Mouse (Mus musculus) midbrain, embryonic 13.5 days (tissue): ENCODE measurements at regions not wholly inside any gene's neighbourhood (a gene's known extent, or its start where the extent isn't known, plus 50 kb on each side); places are given as distances from the start of the nearest gene placed in this dataset.

Experiments
- ATAC-seq: fragments of 200-750 bp; cut with Nextera tagmentation; 2 replicates; pipeline ENCODE4 v1.8.0; 2017; ENCODE audit warnings: mild to moderate bottlenecking, moderate TSS enrichment, moderate library complexity
- H3K27ac ChIP-seq: fragments of 300-500 bp; sonication (generic); 2 replicates; pipeline ENCODE4 v1.5.1; 2015; ENCODE audit warnings: inconsistent platforms, mild to moderate bottlenecking, moderate library complexity
- H3K27me3 ChIP-seq: fragments of 300-500 bp; sonication (generic); 2 replicates; pipeline ENCODE4 v1.6.1; 2015; ENCODE audit warnings: mild to moderate bottlenecking, inconsistent platforms
- H3K36me3 ChIP-seq: fragments of 300-500 bp; sonication (generic); 2 replicates; pipeline ENCODE4 v1.6.1; 2015; ENCODE audit warnings: mild to moderate bottlenecking, inconsistent platforms
- H3K4me1 ChIP-seq: fragments of 300-500 bp; sonication (generic); replicated peaks from 2 replicates; pipeline ENCODE4 v1.6.1; 2015; ENCODE audit warnings: inconsistent platforms
- H3K4me2 ChIP-seq: fragments of 300-500 bp; sonication (generic); replicated peaks from 2 replicates; pipeline ENCODE4 v1.6.1; 2015; ENCODE audit warnings: moderate library complexity, mild to moderate bottlenecking, inconsistent platforms
- H3K4me3 ChIP-seq: fragments of 300-500 bp; sonication (generic); replicated peaks from 2 replicates; pipeline ENCODE4 v1.5.1; 2015; ENCODE audit warnings: mild to moderate bottlenecking, inconsistent platforms
- H3K9ac ChIP-seq: fragments of 300-500 bp; sonication (generic); replicated peaks from 2 replicates; pipeline ENCODE4 v1.6.1; 2015; ENCODE audit warnings: mild to moderate bottlenecking, inconsistent platforms
- H3K9me3 ChIP-seq: fragments of 300-500 bp; sonication (generic); 2 replicates; pipeline ENCODE4 v1.6.1; 2016; ENCODE audit warnings: mild to moderate bottlenecking, inconsistent platforms
- WGBS: fragments of 180-500 bp; shearing (Covaris S2); methylation state at CpG from one replicate; pipeline ENCODE4 v1.1.7; 2015; 5-methylcytosine and 5-hydroxymethylcytosine counted together

- H3K4me2 ChIP-seq = no peak overlapping the region
- no peak overlapping the region for H3K27ac ChIP-seq
- no peaks in the 10 kb centered on the region for H3K9me3 ChIP-seq
- no peaks in the 10 kb centered on the region for H3K36me3 ChIP-seq
- no peak overlapping the region for H3K9ac ChIP-seq
- no peak for ATAC-seq
- no peaks in the 10 kb centered on the region for H3K27me3 ChIP-seq
- H3K4me3 ChIP-seq = no peak overlapping the region
- WGBS = 96% methylated on average over 8 of the region's 8 CpGs
- H3K4me1 ChIP-seq = no peaks in the 10 kb centered on the region
Measured at GRCm38 (mm10) chr13:112062024-112062423, 226.2 kb upstream of the Ankrd55 start.

- no peaks in the 10 kb centered on the region for H3K9me3 ChIP-seq
- H3K9ac ChIP-seq = no peak overlapping the region
- H3K27me3 ChIP-seq = no peaks in the 10 kb centered on the region
- H3K4me3 ChIP-seq = no peak overlapping the region
- no peaks in the 10 kb centered on the region for H3K4me1 ChIP-seq
- 81% methylated on average over 11 of the region's 11 CpGs for WGBS
- no peak for ATAC-seq
- no peak overlapping the region for H3K4me2 ChIP-seq
- no peak overlapping the region for H3K27ac ChIP-seq
- no peaks in the 10 kb centered on the region for H3K36me3 ChIP-seq
Measured at GRCm38 (mm10) chr13:112063409-112064111, 224.7 kb upstream of the Ankrd55 start.

DNA sequence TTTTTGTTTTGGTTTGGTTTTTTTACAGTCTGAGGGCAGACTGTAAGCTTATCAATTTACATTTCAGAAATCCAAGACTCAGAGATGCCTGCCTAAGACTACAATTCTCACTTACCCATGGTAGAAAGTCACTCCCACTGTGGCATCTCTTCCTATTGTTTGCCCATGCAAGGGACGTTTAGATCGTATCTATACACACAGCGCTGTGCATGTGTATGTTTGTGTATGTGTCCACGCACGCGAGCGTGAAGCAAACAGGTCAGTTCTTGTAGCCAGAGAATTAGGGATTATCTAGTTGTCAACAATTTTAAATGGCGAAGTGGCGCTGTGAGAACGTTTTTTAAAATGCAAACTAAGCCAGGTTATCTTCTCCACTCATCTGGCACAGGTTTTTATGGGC lies 223.6 kb upstream of the Ankrd55 start:
- 86% methylated on average over 10 of the region's 10 CpGs for WGBS

DNA sequence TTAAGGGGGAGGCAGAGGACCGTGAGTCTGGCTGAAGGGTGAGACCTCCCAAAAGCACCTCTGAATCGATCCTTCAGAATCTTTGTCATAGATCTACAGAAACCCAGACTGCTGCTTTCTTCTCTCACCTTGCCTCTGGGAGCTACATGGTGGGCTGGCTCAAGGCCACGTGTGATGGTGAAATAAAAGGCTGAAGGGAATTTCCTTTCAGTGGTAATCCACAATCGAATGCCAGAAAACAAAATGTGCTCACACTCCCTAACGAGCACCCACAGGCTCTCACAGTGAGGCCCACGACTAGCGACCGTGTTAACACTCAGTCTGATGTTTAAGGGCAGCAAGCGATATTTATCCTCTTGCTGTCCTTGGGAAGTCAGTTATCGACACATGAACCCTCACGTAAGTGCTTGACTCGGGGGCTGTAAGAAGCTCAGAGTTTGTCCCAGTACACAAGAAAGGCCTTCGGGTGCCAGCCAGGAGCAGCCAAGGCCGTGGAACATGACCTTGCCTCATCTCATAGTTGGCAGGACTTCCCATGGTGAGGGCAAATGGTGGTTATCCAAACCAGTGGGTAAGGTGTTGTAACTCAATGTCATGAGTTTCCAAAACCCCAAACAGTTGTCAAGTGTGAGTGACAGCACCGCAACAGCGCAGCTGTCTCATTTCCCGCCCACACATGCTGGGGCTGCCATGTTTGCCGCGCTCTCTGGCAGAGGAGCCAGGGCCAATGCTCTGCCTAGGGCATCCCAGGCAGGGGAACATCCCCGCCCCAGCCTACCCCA lies 221.0 kb upstream of the Ankrd55 start:
- no peaks in the 10 kb centered on the region for H3K27me3 ChIP-seq
- no peaks in the 10 kb centered on the region for H3K36me3 ChIP-seq
- no peak for ATAC-seq
- no peaks in the 10 kb centered on the region for H3K4me1 ChIP-seq
- no peak overlapping the region for H3K9ac ChIP-seq
- H3K27ac ChIP-seq = no peak overlapping the region
- H3K4me3 ChIP-seq = no peak overlapping the region
- no peak overlapping the region for H3K4me2 ChIP-seq
- WGBS = 80% methylated on average over 20 of the region's 20 CpGs
- no peaks in the 10 kb centered on the region for H3K9me3 ChIP-seq

More for the DNA sequence above, 223.6 kb upstream of the Ankrd55 start:
- H3K36me3 ChIP-seq = no peaks in the 10 kb centered on the region
- no peak overlapping the region for H3K27ac ChIP-seq
- H3K27me3 ChIP-seq = no peaks in the 10 kb centered on the region
- H3K4me2 ChIP-seq = no peak overlapping the region
- no peak overlapping the region for H3K4me3 ChIP-seq
- no peak for ATAC-seq
- no peak overlapping the region for H3K9ac ChIP-seq
- no peaks in the 10 kb centered on the region for H3K9me3 ChIP-seq
- no peaks in the 10 kb centered on the region for H3K4me1 ChIP-seq

GRCm38 (mm10) chr13:112070757-112071156 lies 217.5 kb upstream of the Ankrd55 start:
- 91% methylated on average over 4 of the region's 4 CpGs for WGBS
- no peak overlapping the region for H3K4me3 ChIP-seq
- no peak for ATAC-seq

GRCm38 (mm10) chr13:112071209-112071955 lies 216.9 kb upstream of the Ankrd55 start:
- Histone ChIP-seq H3K27ac (no peak overlapping the region), H3K4me3 (no peak overlapping the region), H3K4me1 (no peaks in the 10 kb centered on the region), H3K36me3 (no peaks in the 10 kb centered on the region), H3K9me3 (no peaks in the 10 kb centered on the region), H3K4me2 (no peak overlapping the region), H3K27me3 (no peaks in the 10 kb centered on the region), H3K9ac (no peak overlapping the region)
- no peak for ATAC-seq
- WGBS = 87% methylated on average over 10 of the region's 10 CpGs

More at GRCm38 (mm10) chr13:112070757-112071156, 217.5 kb upstream of the Ankrd55 start:
- no peaks in the 10 kb centered on the region for H3K4me1 ChIP-seq
- H3K36me3 ChIP-seq = no peaks in the 10 kb centered on the region
- H3K27me3 ChIP-seq = no peaks in the 10 kb centered on the region
- H3K9me3 ChIP-seq = no peaks in the 10 kb centered on the region
- no peak overlapping the region for H3K27ac ChIP-seq
- no peak overlapping the region for H3K9ac ChIP-seq
- no peak overlapping the region for H3K4me2 ChIP-seq

- no peak overlapping the region for H3K4me3 ChIP-seq
- no peak overlapping the region for H3K9ac ChIP-seq
- no peaks in the 10 kb centered on the region for H3K4me1 ChIP-seq
- no peak overlapping the region for H3K27ac ChIP-seq
- H3K4me2 ChIP-seq = no peak overlapping the region
- H3K36me3 ChIP-seq = no peaks in the 10 kb centered on the region
- no peaks in the 10 kb centered on the region for H3K27me3 ChIP-seq
- ATAC-seq = no peak
- H3K9me3 ChIP-seq = no peaks in the 10 kb centered on the region
- 78% methylated on average over 3 of the region's 3 CpGs for WGBS
Measured at GRCm38 (mm10) chr13:112071956-112072314, 216.3 kb upstream of the Ankrd55 start.

- H3K27me3 ChIP-seq = no peaks in the 10 kb centered on the region
- no peaks in the 10 kb centered on the region for H3K36me3 ChIP-seq
- no peaks in the 10 kb centered on the region for H3K4me1 ChIP-seq
- no peak overlapping the region for H3K4me2 ChIP-seq
- no peak overlapping the region for H3K27ac ChIP-seq
- H3K4me3 ChIP-seq = no peak overlapping the region
- WGBS = 90% methylated on average over 6 of the region's 6 CpGs
- ATAC-seq = no peak
- H3K9me3 ChIP-seq = no peaks in the 10 kb centered on the region
- no peak overlapping the region for H3K9ac ChIP-seq
Measured at GRCm38 (mm10) chr13:112073519-112074406, 214.5 kb upstream of the Ankrd55 start.

DNA sequence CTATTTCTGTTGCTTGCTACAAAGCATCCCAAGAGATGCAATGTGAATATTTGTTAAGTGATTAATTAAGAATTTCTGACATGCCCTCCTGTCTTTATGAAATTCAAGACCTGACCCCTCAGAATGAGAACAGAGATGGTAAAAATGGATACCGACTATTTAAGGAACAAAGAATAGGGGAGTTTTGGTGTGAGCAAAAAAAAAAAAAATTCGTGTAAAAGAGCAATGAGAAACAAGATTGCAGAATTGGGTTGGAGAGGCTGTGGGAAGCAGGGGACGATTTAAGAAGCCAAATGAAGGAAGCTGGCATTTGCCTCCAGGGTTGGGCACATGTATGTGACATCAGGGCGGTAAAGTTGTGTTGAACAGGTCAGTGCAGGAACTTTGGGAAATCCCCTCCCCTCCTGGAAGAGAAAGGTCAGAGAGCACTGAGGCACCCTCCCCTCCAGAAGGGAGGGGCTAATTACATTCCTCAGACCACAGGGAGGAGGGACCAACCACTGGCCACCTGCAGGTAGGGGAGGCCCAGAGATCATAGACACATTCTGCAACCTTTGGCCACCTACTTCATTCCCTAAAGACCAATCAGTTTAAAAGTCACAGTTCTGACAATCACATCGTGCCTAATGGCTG lies 212.3 kb upstream of the Ankrd55 start:
- Histone ChIP-seq H3K4me3 (no peak overlapping the region), H3K27me3 (no peaks in the 10 kb centered on the region), H3K27ac (no peak overlapping the region), H3K4me2 (no peak overlapping the region), H3K9me3 (no peaks in the 10 kb centered on the region), H3K4me1 (no peaks in the 10 kb centered on the region), H3K9ac (no peak overlapping the region), H3K36me3 (no peaks in the 10 kb centered on the region)
- WGBS = 64% methylated on average over 5 of the region's 5 CpGs
- no peak for ATAC-seq

DNA sequence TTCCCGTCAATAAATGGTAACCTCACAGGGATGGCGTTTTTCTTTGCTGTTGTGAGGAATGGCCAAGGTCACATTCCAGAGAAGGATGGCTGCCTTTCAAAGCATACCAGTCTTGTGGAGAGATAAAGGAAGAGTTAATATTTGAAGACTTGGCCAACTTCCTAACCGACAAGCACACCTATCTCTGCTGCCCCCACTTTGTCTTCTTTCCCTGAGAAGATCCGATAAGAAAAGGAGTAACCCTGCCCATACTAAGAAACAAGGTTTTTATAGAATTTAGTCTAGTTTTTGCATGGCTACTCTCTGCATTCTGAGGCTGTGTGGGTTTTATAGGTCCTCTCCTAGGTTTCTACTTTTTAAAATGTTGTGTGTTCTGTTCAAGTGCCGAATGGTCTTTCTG lies 210.2 kb upstream of the Ankrd55 start:
- H3K27me3 ChIP-seq = no peaks in the 10 kb centered on the region
- H3K27ac ChIP-seq = no peak overlapping the region
- H3K4me1 ChIP-seq = no peaks in the 10 kb centered on the region
- no peaks in the 10 kb centered on the region for H3K9me3 ChIP-seq
- no peak overlapping the region for H3K4me3 ChIP-seq
- H3K4me2 ChIP-seq = no peak overlapping the region
- no peaks in the 10 kb centered on the region for H3K36me3 ChIP-seq
- ATAC-seq = no peak
- WGBS = 88% methylated on average over 5 of the region's 5 CpGs
- H3K9ac ChIP-seq = no peak overlapping the region

DNA sequence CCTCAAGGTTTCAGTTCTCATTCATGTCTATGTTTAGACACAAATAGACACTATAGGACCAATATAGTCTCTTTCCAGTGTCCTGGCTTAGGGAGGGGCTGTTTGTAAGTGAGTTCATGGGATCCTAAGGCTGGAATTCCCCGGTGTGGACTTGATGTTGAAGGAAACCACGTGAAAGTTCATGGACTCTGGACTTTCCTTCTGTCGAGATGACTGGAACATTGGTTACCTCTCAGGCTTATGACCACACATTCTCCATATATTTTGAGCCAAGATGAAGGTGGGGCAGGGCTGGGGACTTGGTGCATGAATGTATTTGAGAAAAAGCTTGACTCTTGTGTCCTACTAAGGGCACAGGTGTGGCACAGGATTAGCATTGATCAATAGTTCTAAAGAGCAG lies 206.3 kb upstream of the Ankrd55 start:
- Histone ChIP-seq H3K36me3 (no peaks in the 10 kb centered on the region), H3K4me3 (no peak overlapping the region), H3K9me3 (no peaks in the 10 kb centered on the region), H3K9ac (no peak overlapping the region), H3K27me3 (0 out of 2 replicates have a peak, but pooled peaks cover 3% of the 10 kb centered on the region), H3K4me1 (no peaks in the 10 kb centered on the region), H3K27ac (no peak overlapping the region), H3K4me2 (no peak overlapping the region)
- ATAC-seq = no peak
- 86% methylated on average over 3 of the region's 3 CpGs for WGBS
